Mouse (Mus musculus) ES-E14 (cell line): ENCODE results near the gene Dhx57. TPM values are rescaled to one million over a fixed set of nuclear protein-coding genes. Genes with fewer than 3 reads are reported as not detected.

Experiments
- DNase-seq: peaks from one replicate; pipeline ENCODE4 v3.0.0-alpha.2; 2013; ENCODE audit warnings: low read depth, low spot score
- H3K27ac ChIP-seq: 2 replicates; pipeline ENCODE4 v1.5.1; 2012; ENCODE audit warnings: low read depth, mild to moderate bottlenecking, low read length, moderate library complexity, mixed read lengths; ENCODE audit not compliant: poor library complexity, insufficient read depth, severe bottlenecking
- H3K36me3 ChIP-seq: 2 replicates; pipeline ENCODE4 v1.6.1; 2012; ENCODE audit warnings: mild to moderate bottlenecking, low read length, moderate library complexity, mixed read lengths; ENCODE audit not compliant: control insufficient read depth, poor library complexity, insufficient read depth, severe bottlenecking
- H3K4me1 ChIP-seq, 2 experiments: fragments of 150-350 bp in 1 of 2; sonication (generic) in 1 of 2; 2 replicates each; pipeline ENCODE4 v1.6.1; 2012; ENCODE audit warnings: low read length in 2 of 2, mild to moderate bottlenecking in 1 of 2, mixed read lengths in 1 of 2; ENCODE audit not compliant: control insufficient read depth in 2 of 2, insufficient read depth in 2 of 2, poor library complexity in 1 of 2
- H3K4me3 ChIP-seq, 2 experiments: fragments of 150-350 bp in 1 of 2; sonication (generic) in 1 of 2; 2 replicates each; pipeline ENCODE4 v1.5.1; 2012; ENCODE audit warnings: low read length in 2 of 2, low read depth in 1 of 2, mild to moderate bottlenecking in 1 of 2, mixed read lengths in 1 of 2; ENCODE audit not compliant: insufficient read depth in 1 of 2, poor library complexity in 1 of 2, severe bottlenecking in 1 of 2
- H3K9ac ChIP-seq: 2 replicates; pipeline ENCODE4 v1.6.1; 2012; ENCODE audit warnings: low read depth, mild to moderate bottlenecking, low read length, mixed read lengths; ENCODE audit not compliant: poor library complexity, insufficient read depth, severe bottlenecking
- H3K9me3 ChIP-seq: fragments of 150-350 bp; sonication (generic); 2 replicates; pipeline ENCODE4 v1.6.1; 2012; ENCODE audit warnings: low read depth, mild to moderate bottlenecking, low read length; ENCODE audit not compliant: control insufficient read depth, insufficient read depth
- MAFK ChIP-seq: IDR thresholded peaks from 2 replicates; pipeline ENCODE4 v1.6.1; 2014; ENCODE audit warnings: mild to moderate bottlenecking, low read depth, low read length, inconsistent platforms; ENCODE audit not compliant: insufficient read depth
- ZNF384 ChIP-seq: IDR thresholded peaks from 2 replicates; pipeline ENCODE4 v1.6.1; 2012; ENCODE audit warnings: low read depth, low read length, inconsistent platforms
- in situ Hi-C, 2 experiments: fragments of 600-800 bp; cut with MboI; formaldehyde crosslinking; loops; one replicate each; pipeline ENCODE4 v1.15.1; 2025; ENCODE audit warnings: low sequenced_read_pairs in 2 of 2, inconsistent platforms in 1 of 2; ENCODE audit not compliant: unreplicated experiment in 2 of 2
- total RNA-seq: library from RNA; depleted of rRNA; stranded (reverse); fragments of 300-350 nt; gene quantifications from 2 replicates; pipeline ENCODE4 v1.2.3, GENCODE M21; 2012; rRNA removed

The Dhx57 gene
- total RNA-seq, 1 experiment: 13.9 TPM

DNA sequence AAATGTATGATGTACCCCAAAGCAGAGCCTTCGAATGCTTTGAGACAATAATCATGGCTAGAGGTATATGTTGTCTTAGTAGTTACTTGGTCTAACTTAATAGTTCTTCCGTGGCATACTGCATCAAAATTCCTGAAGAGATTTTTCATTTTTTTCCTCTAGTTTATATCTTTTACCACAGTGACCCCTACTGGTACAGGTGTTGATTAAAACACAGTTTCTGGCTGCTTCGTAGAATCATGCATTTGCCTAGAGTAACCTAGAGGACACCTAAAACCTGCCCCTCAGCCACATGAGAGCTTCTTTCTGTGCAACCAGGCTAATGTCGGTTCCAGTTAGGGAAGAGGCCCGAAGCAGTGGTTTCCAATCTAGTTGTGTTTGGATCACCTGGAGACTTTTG, 97.2 kb downstream of the Dhx57 start:
- Histone ChIP-seq H3K9me3 (no peaks in the 10 kb centered on the region), H3K9ac (no peak overlapping the region), H3K4me1 (no peaks in the 10 kb centered on the region), H3K36me3 (peaks cover 2% of the 10 kb centered on the region; the same call in 1 of the 2 replicates), H3K4me3 (no peak overlapping the region), H3K27ac (no peak overlapping the region)
- DNase-seq: no peak
- in situ Hi-C loops: no loop called here
- TF ChIP-seq ZNF384 (0 out of 2 replicates have a peak, but pooled peaks have one; percentile 12), MAFK (no peak)

Other genes starting within 250 kb of the Dhx57 start
- 36.4 and 40.9 TPM in 2 replicates for gene Hnrnpll, start 228.1 kb downstream of the Dhx57 start, total RNA-seq
- gene Galm, start 163.0 kb downstream of the Dhx57 start, total RNA-seq: 4.0 and 5.3 TPM in 2 replicates
- gene Srsf7, start 83.2 kb downstream of the Dhx57 start, total RNA-seq: 314 and 361 TPM in 2 replicates
- 0.09 TPM in 1 of 2 replicates, not detected in the other for gene Ttc39d, start 83.0 kb downstream of the Dhx57 start, total RNA-seq
- gene Gemin6, start 66.0 kb downstream of the Dhx57 start, total RNA-seq: 28.4 and 45.4 TPM in 2 replicates
- gene Morn2, start 273 bp downstream of the Dhx57 start, total RNA-seq: 9.0 and 10.7 TPM in 2 replicates
- 0.48 and 0.98 TPM in 2 replicates for gene Arhgef33, start 16.9 kb upstream of the Dhx57 start, total RNA-seq
- gene Gm10190, start 83.1 kb upstream of the Dhx57 start, total RNA-seq: not detected in 2 replicates
- gene Sos1, start 190.0 kb upstream of the Dhx57 start, total RNA-seq: 9.0 and 10.9 TPM in 2 replicates